Mouse (Mus musculus) heart, embryonic 16.5 days (tissue): ENCODE results near the gene Ccdc73. TPM values are rescaled to one million over a fixed set of nuclear protein-coding genes. Genes with fewer than 3 reads are reported as not detected.
A peak's percentile ranks its signal among the peaks of the same experiment; 100 is the strongest.

ENCODE experiments used
- ATAC-seq: fragments of 200-750 bp; cut with Nextera tagmentation; replicated peaks from 2 replicates; pipeline ENCODE4 v1.8.0; 2017; ENCODE audit warnings: moderate number of reproducible peaks; ENCODE audit not compliant: insufficient read depth, low FRiP score; ENCODE audit errors: extremely low read depth
- H3K27ac ChIP-seq: fragments of 300-500 bp; sonication (generic); 2 replicates; pipeline ENCODE4 v1.5.1; 2014; ENCODE audit warnings: mild to moderate bottlenecking, low read length, control low read depth, moderate library complexity
- H3K27me3 ChIP-seq: fragments of 300-500 bp; sonication (generic); 2 replicates; pipeline ENCODE4 v1.6.1; 2014; ENCODE audit warnings: low read length, mixed read lengths; ENCODE audit not compliant: control insufficient read depth, insufficient read depth
- H3K36me3 ChIP-seq: fragments of 300-500 bp; sonication (generic); 2 replicates; pipeline ENCODE4 v1.6.1; 2014; ENCODE audit not compliant: control insufficient read depth, insufficient read depth
- H3K4me1 ChIP-seq: fragments of 300-500 bp; sonication (generic); 2 replicates; pipeline ENCODE4 v1.6.1; 2014; ENCODE audit warnings: low read length, mixed read lengths; ENCODE audit not compliant: control insufficient read depth, insufficient read depth
- H3K4me2 ChIP-seq: fragments of 300-500 bp; sonication (generic); 2 replicates; pipeline ENCODE4 v1.6.1; 2014; ENCODE audit warnings: low read depth, mild to moderate bottlenecking, control low read depth, low read length
- H3K4me3 ChIP-seq: fragments of 300-500 bp; sonication (generic); 2 replicates; pipeline ENCODE4 v1.5.1; 2014; ENCODE audit warnings: mild to moderate bottlenecking, control low read depth, low read length
- H3K9ac ChIP-seq: fragments of 300-500 bp; sonication (generic); 2 replicates; pipeline ENCODE4 v1.6.1; 2014; ENCODE audit warnings: low read length, control low read depth
- H3K9me3 ChIP-seq: fragments of 300-500 bp; sonication (generic); replicated peaks from 2 replicates; pipeline ENCODE4 v1.6.1; 2016; ENCODE audit warnings: low read length; ENCODE audit not compliant: control insufficient read depth
- WGBS: fragments of 180-500 bp; shearing (Covaris S2); extraction: QIAGEN DNeasy Blood & Tissue Kit; methylation state at CpG from one replicate; pipeline ENCODE4 v1.1.7; 2014; 5-methylcytosine and 5-hydroxymethylcytosine counted together
- polyA plus RNA-seq: library from polyadenylated mRNA; unstranded; fragments of >200 nt; fragmentation: Nextera tagmentation; extraction: Ambion mirVana; gene quantifications from 2 replicates; pipeline ENCODE4 v1.2.1, GENCODE M21; 2015

Gene Ccdc73
- polyA plus RNA-seq, 1 experiment from 2014 or later = 4.8 TPM

GRCm38 (mm10) chr2:104848235-104849161, 19.1 kb upstream of the Ccdc73 start:
- Histone ChIP-seq H3K36me3 (no peaks in the 10 kb centered on the region), H3K27me3 (peaks cover 6% of the 10 kb centered on the region; the same call in 1 of the 2 replicates), H3K9me3 (no peaks in the 10 kb centered on the region), H3K9ac (peak overlapping the region; percentile 74), H3K4me1 (peaks cover 5% of the 10 kb centered on the region), H3K27ac (0 out of 2 replicates have a peak overlapping the region, but pooled peaks have one; percentile 3), H3K4me3 (peak overlapping the region; percentile 65), H3K4me2 (peak overlapping the region; percentile 98)
- 29% methylated on average over 16 of the region's 16 CpGs for WGBS
- ATAC-seq = no peak

GRCm38 (mm10) chr2:104849276-104849990, 18.2 kb upstream of the Ccdc73 start, which contains the start of gene Prrg4:
TSS of gene Prrg4 (minus strand) at chr2:104849876.
- WGBS = under 1% methylated on average over 62 of the region's 62 CpGs
- Histone ChIP-seq H3K4me2 (peak within 1 kb of the TSS; percentile 98), H3K36me3 (no peaks in the 10 kb centered on the region), H3K9me3 (no peaks in the 10 kb centered on the region), H3K9ac (peak within 1 kb of the TSS; percentile 74), H3K27me3 (peaks cover 6% of the 10 kb centered on the region; the same call in 1 of the 2 replicates), H3K4me1 (peaks cover 5% of the 10 kb centered on the region), H3K4me3 (peak within 1 kb of the TSS; percentile 65), H3K27ac (0 out of 2 replicates have a peak within 1 kb of the TSS, but pooled peaks have one; percentile 3)
- peak; percentile 79 for ATAC-seq

DNA sequence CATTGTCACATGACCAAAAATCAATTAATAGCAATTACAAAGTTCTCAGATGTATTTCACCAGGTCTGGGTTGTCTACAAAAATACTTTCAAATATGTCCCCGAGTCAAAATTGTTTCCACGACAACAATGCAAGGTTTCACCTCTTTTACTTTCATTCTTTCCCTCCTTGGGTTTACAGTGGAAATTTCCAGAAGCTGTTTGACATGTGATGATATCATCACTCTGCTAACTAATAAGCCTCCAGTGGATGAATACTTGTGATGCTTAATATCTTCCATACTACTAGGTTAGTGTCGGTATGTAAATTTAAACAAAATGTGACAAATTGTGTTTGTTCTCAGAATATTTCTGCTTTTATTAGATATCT, 17.6 kb upstream of the Ccdc73 start:
- peaks cover 6% of the 10 kb centered on the region; the same call in 1 of the 2 replicates for H3K27me3 ChIP-seq
- H3K9ac ChIP-seq = peak overlapping the region; percentile 74

DNA sequence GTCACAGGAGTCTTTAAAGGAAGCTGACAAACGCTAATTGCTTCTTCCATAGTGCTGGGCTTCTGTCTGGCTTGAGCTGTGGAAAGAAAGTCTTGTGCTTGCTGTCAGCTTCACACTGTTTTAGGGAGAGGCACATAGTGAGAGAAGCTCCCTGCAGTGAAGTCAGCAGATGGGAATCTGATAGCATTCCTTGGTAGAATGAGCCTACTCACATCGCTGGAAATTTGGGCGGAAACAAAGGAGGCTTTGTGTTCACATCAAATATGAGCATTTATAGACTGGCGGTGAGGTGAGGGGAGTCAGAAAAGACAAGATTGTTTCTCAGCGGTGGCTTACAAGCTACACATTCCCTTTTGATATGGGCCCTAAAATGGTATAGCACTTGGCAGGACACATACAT, 15.9 kb upstream of the Ccdc73 start:
- no peak for ATAC-seq
- no peak overlapping the region for H3K27ac ChIP-seq
- WGBS = 36% methylated on average over 5 of the region's 5 CpGs

More for the DNA sequence above, 17.6 kb upstream of the Ccdc73 start:
- H3K4me1 ChIP-seq = peaks cover 5% of the 10 kb centered on the region
- H3K9me3 ChIP-seq = no peaks in the 10 kb centered on the region
- no peaks in the 10 kb centered on the region for H3K36me3 ChIP-seq
- WGBS = 59% methylated on average over 3 of the region's 3 CpGs
- peak overlapping the region; percentile 65 for H3K4me3 ChIP-seq
- no peak overlapping the region for H3K27ac ChIP-seq
- H3K4me2 ChIP-seq = peak overlapping the region; percentile 98
- ATAC-seq = no peak

DNA sequence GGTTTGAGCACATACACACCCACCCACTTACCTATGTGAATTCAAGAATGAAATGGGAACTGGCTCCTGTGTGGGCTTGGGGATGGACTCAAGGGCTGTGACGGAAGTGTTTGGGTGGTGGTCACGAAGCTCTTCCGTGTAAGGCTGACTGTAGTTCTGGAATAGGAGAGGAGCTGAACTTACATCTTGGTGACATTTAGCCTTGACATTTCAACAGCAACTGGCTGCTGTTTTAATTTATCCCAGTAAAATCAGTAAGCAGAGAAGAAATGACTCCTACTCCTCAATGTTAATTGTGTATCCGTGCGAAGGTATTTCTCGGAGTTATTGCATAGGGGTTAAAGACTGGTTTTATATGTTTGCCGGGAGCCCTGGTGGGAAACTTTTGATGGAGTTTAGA, 15.1 kb upstream of the Ccdc73 start:
- H3K36me3 ChIP-seq = no peaks in the 10 kb centered on the region
- H3K4me1 ChIP-seq = peaks cover 5% of the 10 kb centered on the region
- peaks cover 6% of the 10 kb centered on the region; the same call in 1 of the 2 replicates for H3K27me3 ChIP-seq
- no peak overlapping the region for H3K4me2 ChIP-seq
- WGBS = 87% methylated on average over 7 of the region's 7 CpGs
- ATAC-seq = no peak
- H3K27ac ChIP-seq = no peak overlapping the region
- H3K9me3 ChIP-seq = no peaks in the 10 kb centered on the region
- H3K9ac ChIP-seq = no peak overlapping the region
- no peak overlapping the region for H3K4me3 ChIP-seq

More for the DNA sequence above, 15.9 kb upstream of the Ccdc73 start:
- peaks cover 6% of the 10 kb centered on the region; the same call in 1 of the 2 replicates for H3K27me3 ChIP-seq
- H3K9me3 ChIP-seq = no peaks in the 10 kb centered on the region
- no peak overlapping the region for H3K9ac ChIP-seq
- H3K36me3 ChIP-seq = no peaks in the 10 kb centered on the region
- H3K4me3 ChIP-seq = no peak overlapping the region
- peaks cover 5% of the 10 kb centered on the region for H3K4me1 ChIP-seq
- H3K4me2 ChIP-seq = no peak overlapping the region

DNA sequence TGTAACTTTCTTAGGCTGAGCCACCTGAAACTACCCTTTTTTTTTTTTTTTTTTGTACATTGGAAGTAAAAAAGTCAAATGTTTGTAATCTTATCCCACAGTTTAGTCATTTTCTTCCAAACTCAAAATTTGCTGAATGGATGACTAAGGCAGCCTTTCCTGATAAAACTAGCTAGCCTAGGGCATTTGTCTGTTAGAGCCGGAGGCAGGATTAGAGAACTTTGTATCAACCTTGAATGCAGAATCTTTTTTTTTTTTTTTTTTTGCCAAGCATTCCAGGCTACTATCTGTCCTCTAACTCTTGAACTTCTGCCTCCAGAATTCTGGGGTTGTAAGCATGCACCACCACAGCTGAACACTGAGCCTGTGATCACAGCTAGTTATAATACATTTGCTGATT, 12.8 kb upstream of the Ccdc73 start:
- WGBS = 59% methylated on average over 1 of the region's 1 CpGs
- Histone ChIP-seq H3K9me3 (no peaks in the 10 kb centered on the region), H3K9ac (no peak overlapping the region), H3K36me3 (no peaks in the 10 kb centered on the region), H3K27ac (no peak overlapping the region), H3K27me3 (peaks cover 6% of the 10 kb centered on the region; the same call in 1 of the 2 replicates), H3K4me2 (no peak overlapping the region), H3K4me1 (peaks cover 2% of the 10 kb centered on the region; the same call in 1 of the 2 replicates), H3K4me3 (no peak overlapping the region)
- ATAC-seq = no peak

- no peak overlapping the region for H3K4me3 ChIP-seq
- ATAC-seq = no peak
- WGBS = 51% methylated on average over 3 of the region's 3 CpGs
Observed at GRCm38 (mm10) chr2:104855732-104856131, 11.9 kb upstream of the Ccdc73 start.

DNA sequence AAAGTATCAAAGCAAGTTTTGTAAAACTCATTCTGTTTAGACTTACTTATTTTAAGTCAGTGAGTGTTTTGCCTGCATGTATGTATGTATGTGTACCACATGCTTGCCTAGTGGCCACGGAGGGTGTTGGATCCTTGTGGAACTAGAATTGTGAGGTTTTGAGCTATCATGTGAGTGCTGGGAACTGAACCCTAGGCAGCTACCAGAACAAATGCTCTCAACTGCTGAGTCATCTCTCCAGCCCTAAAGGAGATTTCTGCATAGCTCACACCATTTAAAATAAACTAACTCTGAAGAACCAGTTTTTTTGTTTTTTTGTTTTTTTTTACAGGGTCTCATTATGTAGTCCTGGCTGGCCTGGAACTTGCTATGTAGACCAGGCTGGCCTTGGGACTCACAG, 11.4 kb upstream of the Ccdc73 start:
- no peaks in the 10 kb centered on the region for H3K36me3 ChIP-seq
- no peak overlapping the region for H3K4me2 ChIP-seq
- H3K4me1 ChIP-seq = no peaks in the 10 kb centered on the region
- H3K4me3 ChIP-seq = no peak overlapping the region
- H3K9me3 ChIP-seq = no peaks in the 10 kb centered on the region
- H3K27me3 ChIP-seq = 0 out of 2 replicates have a peak, but pooled peaks cover 3% of the 10 kb centered on the region
- H3K27ac ChIP-seq = no peak overlapping the region
- no peak for ATAC-seq
- H3K9ac ChIP-seq = no peak overlapping the region
- WGBS = 49% methylated on average over 1 of the region's 1 CpGs

More at GRCm38 (mm10) chr2:104855732-104856131, 11.9 kb upstream of the Ccdc73 start:
- no peak overlapping the region for H3K4me2 ChIP-seq
- H3K9ac ChIP-seq = no peak overlapping the region
- no peaks in the 10 kb centered on the region for H3K36me3 ChIP-seq
- no peak overlapping the region for H3K27ac ChIP-seq
- H3K9me3 ChIP-seq = no peaks in the 10 kb centered on the region
- H3K4me1 ChIP-seq = no peaks in the 10 kb centered on the region
- H3K27me3 ChIP-seq = peaks cover 6% of the 10 kb centered on the region; the same call in 1 of the 2 replicates
